Mouse (Mus musculus) mesoderm, embryonic 11.5 days (tissue): ENCODE measurements at regions not wholly inside any gene's neighbourhood (a gene's known extent, or its start where the extent isn't known, plus 50 kb on each side); places are given as distances from the start of the nearest gene placed in this dataset.

ENCODE experiments used
- DNase-seq: peaks from one replicate; pipeline ENCODE4 v3.0.0-alpha.2; 2012; ENCODE audit warnings: low read depth, low spot score

DNA sequence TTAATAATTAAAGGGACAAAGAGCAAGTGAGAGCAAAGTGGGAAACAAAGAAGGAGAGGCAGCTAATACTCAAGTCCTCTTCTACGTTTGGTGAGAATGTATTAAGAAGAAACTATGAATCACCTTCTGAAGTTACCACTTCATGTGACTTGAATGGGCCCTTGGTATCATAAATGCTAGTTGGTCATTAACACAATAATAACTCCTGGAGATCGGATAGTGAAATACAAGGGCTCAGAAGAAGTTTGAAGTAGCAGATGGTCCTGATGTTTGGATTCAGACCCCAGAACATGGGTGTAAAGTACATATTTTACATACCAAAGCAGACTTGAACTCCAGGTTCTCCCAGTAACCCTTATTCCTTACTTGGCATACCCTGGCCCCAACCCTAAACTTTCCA is 535.4 kb upstream of the Cntnap5b start:
- no peak for DNase-seq

DNA sequence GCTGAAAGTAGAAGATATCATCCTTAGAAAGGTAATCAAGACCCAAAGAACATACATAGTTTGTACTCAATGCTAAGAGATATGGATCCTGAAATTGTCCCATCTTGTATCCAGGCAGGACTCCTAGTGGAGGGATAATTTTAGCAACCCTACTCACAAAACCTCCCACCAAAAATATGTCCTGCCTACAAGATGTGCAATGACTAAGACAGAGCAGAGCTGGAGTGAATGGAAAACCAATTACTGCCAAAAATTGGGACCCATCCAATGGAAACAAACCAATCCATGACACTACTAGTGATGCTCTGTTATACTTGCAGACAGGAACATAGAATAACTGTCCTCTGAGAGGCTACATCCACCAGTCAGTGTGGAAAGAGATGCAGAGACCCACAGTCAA is 487.0 kb upstream of the Cntnap5b start:
- no peak for DNase-seq

DNA sequence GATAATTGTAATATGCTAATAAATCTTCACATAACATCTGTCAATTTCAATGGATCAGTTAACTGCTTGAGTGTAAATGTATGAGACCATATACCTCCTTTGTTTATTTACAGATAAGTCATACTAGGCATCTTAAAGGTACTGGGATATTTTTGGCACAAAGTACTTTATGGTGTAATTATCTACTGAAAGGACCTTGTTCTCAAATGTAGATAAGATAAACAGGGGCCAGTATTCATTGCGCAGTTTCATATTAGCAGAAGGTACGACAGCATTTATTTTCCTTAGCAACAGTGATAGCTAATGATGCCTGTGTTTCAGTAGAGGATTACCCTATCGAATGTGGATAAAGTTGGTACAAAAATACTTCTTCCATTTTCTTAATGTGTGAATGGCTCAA is 484.7 kb upstream of the Cntnap5b start:
- DNase-seq: no peak

DNA sequence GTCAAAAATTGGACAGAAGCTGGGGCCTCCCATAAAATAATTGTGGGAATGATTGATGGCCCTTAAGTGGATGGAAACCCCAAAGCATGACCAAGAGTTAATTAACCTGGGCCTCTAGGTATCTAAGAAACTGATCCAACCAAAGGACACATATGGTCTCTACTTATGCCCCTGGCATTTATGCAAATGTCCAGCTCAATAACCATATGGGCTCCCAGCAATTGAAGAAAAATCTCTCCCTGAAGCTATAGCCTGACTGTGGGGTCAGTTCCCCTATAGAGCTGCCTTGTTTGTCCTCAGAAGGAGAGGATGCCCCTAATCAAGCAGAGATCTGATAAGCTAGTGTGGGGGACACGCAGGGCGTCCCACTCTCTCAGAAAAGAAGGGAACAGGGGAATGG is 473.4 kb upstream of the Cntnap5b start:
- DNase-seq: no peak

DNA sequence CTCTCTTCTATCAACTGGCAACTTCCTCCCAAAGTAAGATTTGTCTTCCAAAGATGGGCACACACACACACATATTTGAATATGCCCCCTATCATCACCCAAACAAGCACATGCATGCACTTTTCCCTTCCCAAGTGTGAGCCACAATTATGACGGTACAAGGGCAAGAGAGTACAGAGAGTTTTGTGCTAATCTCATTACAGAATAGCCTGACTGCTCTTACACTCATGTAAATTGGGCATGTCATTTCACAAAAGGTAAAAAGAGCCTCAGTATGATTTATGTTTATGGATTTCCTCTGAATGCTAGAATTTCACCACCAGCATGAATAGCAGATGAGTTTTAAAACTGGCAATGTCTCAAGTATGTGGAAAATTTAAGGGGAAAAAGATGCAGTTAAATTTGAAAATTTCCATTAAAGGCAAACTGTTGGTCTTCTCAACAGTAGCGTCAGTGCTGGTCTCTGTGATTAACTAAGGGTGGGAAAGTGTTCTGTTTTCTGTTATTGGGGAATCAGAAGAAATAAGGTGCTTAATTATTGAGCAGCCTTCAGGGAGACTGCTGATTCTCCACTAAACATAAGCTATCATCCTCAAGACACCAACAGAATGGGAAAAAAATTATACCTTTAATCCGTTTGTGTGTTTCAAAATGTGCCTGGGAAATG is 455.4 kb upstream of the Cntnap5b start:
- no peak for DNase-seq

DNA sequence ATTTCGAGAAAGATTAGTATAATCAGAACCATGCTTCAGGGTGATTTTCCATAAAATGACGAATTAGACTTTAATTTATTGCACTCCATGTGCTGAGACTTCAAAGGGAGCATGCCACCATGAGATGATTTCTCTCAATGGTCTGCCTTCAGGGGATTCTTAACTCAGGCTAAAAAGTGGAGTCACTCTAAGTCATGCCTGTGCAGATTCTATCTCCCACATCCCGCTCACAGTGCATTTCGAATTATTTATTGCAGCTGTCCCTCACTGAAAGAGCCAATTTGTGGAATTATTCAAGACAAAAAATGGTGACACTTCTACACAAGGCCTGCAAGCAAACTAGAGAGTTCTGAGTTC is 454.9 kb upstream of the Cntnap5b start:
- peak; percentile 20 for DNase-seq
